Mouse (Mus musculus) erythroid progenitor cell, adult 5-6 weeks (primary cell): ENCODE data around the gene Wnt3. TPM values are rescaled to one million over a fixed set of nuclear protein-coding genes. Genes with fewer than 3 reads are reported as not detected.

ENCODE experiments used
- ATAC-seq: replicated peaks from 2 replicates; pipeline ENCODE4 v1.8.0; 2016; ENCODE audit warnings: moderate number of reproducible peaks, mild to moderate bottlenecking, moderate TSS enrichment, inconsistent platforms; ENCODE audit not compliant: poor library complexity, low FRiP score, severe bottlenecking
- total RNA-seq, 2 experiments: library from RNA; stranded (forward) in 1 of 2; stranded (reverse) in 1 of 2; fragments of 150-400 nt in 1 of 2; fragments of 186-747, 209-891 nt in 1 of 2; gene quantifications; 2 replicates each; pipeline versions ENCODE4 v1.2.3 to v1.2.4; 2015 to 2017; ENCODE audit warnings: low replicate concordance in 2 of 2

Gene Wnt3
- total RNA-seq, 2 experiments from 2014 or later = not detected

DNA sequence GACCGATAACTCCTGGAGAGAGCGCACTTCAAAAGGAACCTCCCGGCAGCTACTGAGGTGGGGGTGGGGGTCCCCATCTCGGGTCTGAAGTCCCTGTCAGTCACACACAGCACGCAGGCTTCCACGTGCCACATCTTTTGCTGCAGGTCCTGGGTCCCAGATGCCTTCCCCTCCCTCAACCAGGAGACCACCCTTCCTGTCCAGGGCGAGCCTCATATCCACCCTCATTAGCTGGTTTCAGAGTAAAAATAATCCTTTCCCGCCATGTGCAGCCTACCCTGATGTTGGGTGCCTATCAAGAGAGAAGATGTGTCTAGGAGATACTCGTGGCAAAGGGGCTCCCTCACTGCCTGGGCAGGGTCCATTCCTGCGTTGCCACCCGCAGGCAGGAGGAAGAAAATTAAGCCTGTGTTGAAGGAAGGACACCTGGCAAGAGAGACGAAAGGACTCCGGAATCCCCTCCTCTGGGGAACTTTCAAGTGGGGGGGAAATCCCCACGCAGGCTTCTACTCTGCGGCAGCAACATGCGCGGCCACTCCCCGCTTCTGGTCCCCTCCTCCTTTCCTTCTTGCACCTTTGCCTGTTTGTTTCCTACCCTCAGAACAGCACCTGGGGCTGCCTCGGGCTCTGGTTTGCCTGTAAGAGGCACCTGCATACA, 2.7 kb upstream of the Wnt3 start:
- no peak for ATAC-seq

DNA sequence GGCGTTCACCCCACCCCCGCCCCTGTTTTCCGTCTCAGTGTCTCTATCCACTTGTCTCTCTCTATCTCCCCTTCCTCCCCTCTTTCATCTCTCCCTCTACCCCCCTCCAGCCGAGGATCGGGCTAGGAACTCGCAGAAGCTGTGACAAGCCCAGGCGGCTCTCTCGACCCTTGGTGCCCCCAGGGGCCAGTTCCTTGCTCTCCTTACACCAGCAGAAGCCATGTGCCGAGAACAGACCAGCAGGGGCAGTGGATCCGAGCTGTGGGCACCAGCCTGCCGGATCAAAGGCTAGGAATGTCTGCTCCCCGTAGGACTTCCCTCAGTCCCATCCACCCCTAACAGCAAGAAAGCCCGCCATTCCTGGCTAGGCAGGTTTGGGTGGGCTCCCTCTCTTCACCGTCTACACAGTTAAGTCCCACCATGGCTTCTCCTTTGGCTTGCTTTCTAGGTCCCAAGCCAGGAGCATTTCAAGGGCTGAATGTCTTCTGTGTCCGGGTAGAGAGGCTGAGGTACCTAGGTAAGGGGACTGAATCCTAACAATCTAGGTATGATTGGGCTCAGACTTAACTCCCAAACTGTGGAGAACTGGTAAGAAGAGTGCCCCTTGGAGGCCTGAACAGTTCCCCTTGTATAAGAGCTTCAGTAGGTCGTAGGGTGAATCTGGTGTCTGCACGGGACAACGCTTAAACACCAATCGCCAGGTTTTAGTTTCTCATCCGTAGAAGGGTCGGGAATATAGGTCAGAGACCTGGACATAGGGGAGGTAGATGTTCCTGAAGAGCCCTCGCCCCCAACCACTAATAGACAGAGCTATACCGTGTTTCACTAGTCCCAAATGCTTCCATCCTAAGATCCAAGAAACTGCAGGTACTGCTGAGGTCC, 1.2 kb upstream of the Wnt3 start:
- no peak for ATAC-seq

DNA sequence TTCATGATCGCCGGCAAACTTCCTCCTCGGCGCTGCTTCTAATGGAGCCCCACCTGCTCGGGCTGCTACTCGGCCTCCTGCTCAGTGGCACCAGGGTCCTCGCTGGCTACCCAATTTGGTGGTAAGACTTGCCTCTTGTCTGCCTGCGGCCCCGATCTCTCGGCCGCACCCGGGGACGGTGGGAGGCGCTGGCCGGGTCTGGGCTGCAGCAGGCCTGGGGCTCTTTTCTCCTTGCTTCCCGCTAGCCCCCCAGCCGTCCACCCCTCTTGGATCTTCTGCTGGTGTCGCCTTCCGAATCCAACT, 229 bp downstream of the Wnt3 start:
- ATAC-seq = no peak

DNA sequence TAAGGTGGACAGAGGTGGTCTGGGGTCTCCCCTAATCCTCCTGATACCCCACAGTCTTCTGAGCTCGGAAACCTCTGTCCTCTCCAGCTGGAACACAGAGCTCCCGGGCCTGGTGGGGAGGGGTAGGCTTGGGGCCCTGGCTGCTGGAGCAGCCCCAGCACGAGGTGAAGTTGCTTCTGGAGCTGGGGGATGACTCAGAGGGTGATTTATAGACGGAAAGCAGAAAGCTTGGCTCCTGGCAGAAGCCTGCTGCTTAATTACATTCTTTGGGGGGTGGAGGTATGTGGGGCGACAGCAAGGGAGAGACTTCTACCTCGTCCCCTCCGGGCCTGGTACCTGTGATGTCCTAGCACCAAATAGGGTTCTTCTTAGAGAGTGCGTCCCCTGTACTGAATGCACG, 6.2 kb downstream of the Wnt3 start:
- no peak for ATAC-seq

DNA sequence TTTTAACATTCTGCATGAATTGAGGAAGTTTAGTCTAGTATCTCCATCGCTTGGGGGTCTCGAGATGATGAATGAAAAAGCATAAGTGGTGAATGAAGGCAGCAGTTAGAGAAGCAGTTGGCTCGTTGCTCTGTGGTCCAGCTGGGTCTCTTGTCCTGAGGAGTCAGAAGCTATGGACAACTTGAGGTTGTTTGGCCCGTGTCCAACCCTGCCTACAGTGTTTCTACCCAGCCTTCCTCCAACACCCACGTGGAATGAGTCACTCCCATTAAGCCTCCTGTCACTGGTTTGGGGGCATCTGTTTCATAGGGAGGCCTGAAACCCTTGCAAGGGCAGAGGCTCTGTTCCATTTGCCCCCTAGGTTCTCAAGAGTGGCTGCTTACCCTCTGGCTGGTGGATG, 16.0 kb downstream of the Wnt3 start:
- ATAC-seq = no peak

DNA sequence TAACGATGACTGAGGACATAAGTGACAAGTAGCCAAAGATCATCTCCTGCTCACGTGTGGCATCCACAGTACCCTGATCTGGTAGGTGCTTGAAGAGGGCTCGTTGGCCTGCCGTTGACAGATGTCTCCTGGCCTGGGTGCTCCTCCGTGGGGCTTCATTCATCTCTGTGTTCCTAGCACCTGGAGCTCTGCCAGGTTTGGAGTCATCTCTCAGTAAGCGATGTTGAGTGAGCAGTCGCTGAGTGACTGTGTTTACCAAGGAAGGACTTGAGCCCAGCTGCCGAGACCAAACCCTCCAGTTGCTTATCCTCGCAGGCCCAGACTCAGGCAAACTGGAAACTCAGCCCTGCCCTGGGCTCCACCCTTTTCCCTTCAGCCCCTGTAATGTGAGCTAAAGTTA, 27.2 kb downstream of the Wnt3 start:
- ATAC-seq = no peak

DNA sequence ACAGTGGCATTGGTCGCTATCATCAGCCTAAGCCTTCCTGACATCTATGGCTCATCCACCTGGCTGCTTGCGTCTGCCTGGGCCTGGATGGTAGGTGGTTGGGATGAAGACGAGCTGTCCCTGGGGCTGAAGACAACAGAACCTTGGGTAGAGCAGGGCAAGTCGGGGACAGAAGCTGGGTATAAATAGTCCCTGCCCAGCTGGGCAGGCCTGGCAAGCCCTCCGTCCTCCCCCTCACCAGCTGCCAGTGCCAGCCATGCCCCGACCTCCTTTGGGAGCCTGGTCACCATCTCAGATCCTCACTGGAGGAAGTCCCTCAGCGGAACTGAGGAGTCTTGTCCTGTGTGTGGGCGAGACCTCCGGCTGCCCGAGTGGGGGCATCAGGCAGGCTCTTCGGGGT, 30.2 kb downstream of the Wnt3 start:
- ATAC-seq = no peak

DNA sequence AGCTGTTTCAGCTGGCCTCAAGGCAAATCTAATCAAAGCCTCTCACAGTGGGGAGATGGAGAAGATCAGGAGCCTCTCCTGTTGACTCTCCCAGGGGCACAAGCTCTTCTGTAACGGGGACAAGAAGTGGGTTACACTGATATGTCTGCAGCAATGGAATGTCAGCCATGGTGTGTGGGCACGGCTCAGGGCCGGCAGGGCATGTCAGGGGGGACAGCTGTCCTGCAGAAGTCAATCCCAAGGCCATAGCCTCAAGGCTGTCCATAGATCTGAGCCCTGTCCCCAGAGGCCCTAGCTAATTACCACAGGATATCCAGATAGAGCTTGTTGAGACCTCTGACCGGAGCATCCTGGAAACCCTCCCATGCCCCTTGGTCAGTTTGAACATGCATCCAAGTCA, 30.9 kb downstream of the Wnt3 start:
- no peak for ATAC-seq

DNA sequence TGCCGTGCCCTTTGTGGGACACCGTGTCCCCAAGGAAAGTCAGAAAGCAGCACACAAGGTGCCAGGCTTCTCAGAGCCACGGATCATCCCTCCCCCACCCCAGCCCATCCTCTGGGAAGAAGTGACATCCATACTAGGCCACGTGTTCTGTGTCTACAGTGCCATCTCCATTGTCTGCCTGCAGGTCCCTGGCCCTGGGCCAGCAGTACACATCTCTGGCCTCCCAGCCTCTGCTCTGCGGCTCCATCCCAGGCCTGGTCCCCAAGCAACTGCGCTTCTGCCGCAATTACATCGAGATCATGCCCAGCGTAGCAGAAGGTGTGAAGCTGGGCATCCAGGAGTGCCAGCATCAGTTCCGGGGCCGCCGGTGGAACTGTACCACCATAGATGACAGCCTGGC, 34.0 kb downstream of the Wnt3 start:
- ATAC-seq = no peak

DNA sequence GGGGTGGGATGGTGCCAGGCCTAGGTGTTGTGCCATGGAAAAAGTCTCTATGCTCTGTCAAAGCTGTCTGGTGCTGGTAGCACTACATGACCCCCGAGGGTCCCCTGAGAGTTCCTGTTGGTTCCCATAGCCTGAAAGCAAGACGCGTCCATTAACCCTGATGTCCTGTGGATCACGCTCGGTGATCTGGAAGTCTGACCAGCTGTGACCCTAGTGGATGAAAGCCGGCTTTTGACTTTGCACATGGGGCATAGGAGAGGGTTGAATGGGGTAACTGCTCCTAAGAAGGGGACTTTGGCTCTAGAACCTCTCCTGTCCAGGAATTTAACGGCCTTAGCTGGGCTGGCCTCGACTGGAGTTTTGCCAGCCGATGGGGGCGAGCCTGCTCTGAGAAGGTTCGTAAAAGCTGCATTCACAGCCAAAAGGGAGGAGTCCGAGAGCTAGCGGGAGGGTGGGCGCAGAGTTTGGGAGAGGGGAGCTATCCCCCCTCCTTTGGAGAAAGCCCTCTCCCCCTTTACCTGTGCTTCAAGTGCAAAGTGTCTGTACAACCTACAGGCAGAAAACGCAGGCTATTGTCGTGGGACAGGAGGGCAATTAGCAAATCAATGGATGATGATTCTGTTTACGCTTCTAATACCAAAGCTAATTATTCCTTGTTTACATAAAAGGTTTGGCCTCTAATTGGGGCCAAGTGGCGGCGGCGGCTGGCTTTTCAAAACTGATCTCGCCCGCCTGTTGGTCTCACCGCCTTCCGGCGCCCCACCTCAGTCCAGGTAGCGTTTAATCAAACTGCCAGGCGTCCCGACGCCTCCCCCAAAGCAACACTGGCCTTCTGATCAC, 35.0 kb downstream of the Wnt3 start:
- ATAC-seq = no peak

DNA sequence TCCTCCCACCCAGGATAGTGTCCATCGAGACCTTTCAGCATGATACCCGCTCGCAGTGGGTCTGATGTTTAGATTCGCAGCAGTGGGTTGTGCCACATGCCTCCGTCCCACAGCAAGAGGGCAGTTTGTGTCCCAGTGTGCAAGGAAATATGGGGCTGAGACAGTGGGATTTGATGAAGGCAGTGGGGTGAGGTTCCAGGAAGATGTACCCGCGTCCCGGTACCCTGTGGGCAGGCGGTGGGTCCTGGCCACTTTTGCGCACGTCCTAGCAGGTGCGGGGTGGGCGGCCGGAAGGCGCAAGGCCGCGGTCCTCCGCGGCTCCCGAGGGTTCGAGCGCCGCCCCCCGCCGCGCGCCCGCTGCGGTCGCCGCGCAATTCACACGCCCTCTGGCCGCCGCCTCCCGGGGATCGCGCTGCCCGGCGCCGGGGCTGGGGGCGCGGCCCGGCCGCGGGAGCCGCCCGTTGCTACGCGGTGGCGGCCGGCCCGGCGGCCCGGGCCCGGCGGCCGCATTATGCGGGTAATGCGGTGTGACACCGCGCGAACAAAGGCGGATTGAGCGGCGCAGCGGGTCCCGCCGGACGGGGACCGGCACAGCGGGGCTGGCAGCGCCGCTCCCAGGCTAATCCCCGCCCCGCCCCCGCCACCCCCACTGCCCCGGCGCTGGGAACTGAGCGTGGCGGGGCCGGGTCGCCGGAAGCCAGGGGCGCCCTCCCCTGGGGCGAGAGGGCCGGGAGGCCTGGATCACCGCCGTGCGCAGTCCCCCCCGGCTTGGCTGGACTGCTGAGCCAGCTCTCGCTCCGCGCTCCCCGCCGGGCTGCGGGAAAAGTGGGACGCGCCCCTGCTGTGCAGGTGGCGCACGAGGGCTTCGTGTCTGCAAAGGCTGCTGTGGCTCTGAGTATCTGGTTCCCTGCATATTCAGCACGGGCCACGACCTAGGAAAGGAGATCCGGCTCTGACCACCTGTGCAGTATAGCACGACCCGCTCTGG, 36.0 kb downstream of the Wnt3 start:
- ATAC-seq = no peak

DNA sequence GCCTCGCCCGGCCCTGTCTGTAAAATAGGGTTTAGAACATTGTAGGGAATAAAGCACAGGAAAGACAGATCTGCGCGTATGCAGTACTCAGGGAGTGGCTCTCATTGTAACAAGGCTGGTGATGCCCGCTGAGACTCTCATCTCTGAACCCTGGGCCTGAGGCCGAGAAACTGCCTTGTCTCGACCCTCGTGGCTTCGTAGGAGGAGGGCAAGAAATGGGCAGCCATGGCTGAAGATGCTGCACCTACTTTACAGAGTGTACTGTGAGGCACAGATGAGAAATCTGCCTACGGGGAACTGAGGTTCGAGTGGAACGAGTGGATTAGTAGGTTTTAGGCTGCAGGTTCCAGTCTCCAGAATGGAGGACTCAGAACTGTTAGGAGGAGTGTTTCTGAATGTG, 36.7 kb downstream of the Wnt3 start:
- ATAC-seq = no peak

DNA sequence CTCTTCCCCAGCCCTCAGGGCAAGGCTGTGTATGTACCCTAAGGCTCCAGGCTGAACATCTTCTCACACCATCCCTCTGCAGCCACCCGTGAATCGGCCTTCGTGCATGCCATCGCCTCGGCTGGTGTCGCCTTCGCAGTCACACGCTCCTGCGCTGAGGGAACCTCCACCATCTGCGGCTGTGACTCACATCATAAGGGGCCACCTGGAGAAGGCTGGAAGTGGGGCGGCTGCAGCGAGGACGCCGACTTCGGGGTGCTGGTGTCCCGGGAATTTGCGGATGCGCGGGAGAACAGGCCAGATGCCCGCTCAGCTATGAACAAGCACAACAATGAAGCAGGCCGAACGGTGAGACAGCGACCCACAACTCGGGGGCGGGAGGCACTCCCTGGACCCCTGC, 37.3 kb downstream of the Wnt3 start:
- ATAC-seq = no peak

DNA sequence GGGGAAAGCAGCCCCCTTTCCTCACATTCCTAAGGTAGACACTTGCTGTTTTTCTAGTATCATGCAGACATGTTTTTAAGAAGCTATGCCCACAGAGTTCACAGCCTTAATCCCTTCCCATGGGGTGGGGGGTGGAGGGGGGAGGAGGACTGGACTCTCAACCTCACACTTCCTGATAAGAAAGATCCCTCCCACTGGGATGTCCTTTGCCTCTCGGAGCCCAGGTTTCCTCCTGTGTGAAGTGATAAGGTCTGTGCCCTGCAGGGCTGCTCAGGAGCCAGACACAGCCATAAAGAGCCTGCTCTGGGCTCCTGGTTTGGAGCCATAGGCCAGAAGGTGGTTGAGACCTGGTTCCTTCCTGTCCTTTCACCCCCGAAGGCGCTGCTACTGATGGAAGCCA, 40.9 kb downstream of the Wnt3 start:
- no peak for ATAC-seq

DNA sequence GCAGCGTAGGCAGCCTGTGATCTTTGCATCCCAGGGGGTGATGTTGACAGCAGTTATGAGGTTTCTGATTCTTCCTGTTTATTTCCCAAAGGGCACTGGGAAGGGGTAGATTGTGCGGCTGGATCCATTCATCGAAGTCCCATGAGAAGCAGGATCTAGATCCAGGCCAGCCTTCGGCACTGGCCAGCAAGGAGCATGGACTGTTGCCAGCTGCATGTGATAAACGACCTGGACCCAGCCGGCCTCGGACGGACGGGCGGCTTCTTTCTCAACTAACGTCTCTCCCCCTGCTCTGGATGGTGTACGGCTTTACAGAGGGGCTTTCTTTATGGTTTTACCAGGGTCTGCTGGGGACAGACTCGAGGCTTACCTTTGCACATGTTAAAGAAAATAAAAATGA, 42.0 kb downstream of the Wnt3 start:
- no peak for ATAC-seq

DNA sequence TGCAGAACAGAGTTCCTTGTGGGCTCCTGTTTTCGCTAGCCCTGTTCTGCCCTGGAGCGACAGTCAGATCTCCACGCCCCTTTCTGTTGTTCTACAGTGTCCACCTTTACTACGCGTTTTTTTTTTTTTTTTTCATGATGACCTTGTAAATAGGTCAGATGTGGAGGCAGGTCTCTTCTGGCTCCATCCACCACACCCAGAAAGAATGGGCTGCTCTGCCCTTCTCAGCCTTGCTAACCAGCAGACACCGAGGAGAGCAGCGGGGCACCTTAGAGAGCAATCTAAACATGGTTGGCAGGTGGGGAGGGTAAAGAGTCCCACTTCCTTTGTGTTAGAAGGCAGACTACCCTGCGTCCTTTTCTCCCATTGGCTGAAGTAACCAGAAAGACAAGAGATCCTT, 42.8 kb downstream of the Wnt3 start:
- ATAC-seq = no peak

DNA sequence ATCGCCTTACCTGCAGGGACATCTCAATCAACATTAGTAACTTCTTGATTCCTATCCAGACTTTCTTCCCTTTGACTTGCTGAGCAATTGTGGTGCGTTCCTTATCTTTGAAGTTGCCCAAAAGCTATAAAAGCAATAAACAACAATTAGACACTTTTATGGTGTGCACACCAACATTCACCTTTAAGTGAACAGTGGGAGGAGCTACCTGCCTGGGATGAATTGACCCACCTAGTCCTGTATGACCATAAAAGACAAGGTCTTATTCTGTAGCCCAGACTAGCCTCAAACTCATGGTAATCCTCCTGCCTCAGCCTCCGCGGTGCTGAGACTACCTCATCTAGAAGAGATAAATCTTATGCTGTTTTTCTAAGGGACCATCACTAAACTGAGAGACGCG, 53.3 kb downstream of the Wnt3 start:
- no peak for ATAC-seq

DNA sequence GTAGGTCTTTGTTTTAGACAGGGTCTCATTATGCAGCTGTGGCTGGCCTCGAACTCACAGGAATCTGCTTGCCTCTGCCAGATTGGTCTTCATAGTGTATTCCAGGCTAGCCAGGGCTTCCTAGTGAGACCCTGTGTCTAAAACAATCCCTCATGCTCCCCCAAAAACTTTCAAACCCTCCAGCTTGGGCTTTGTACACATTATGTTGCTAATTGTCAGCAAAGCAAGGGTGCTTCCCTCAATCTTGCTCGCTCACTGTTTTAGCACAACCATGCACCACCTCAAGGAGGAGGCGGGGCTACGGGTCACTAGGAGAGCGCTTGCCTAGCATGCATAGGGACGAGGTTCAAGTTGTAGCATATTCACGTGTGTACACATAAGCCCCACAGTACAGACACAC, 54.9 kb downstream of the Wnt3 start:
- ATAC-seq = no peak

DNA sequence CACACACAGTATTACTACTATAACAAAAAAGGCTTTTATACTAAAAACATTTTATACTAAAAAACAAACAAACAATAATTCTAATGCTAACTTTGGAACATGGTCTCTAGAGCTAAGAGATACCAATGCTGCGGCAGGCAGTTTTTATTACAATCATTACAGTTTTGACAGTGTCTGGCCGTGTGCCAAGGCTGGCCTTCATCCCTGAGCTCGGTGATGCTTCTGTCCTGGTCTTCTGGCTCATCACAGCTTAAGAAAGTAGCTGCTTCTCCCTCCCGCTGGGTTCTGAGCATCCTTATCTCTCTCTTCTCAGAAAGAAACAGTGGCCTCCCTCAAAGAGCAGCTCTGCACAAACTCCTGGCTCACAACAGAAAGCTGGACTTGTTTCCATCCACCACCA, 56.0 kb downstream of the Wnt3 start:
- ATAC-seq = no peak

DNA sequence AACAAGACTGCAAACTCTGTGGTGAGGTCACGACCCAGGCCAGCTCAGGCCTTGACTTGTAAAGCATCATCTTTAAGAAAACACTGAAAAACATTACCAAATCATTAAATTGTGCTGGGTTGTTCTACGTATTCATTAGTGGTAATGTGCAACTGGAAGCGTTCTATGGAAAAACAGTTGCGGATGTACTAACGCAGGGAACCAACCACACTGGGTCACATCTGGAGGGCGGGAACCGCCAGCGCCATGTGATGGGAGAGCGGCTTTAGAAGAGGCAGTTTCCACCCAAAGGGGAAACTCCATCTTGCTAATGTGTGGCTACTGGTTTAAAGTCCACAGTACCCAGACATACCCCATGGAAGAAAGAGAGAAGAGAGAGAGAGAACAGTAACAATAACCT, 56.5 kb downstream of the Wnt3 start:
- no peak for ATAC-seq
